Mouse (Mus musculus): Measurements from ENCODE around the gene Lekr1. TPM values are rescaled to one million over a fixed set of nuclear protein-coding genes. Genes with fewer than 3 reads are reported as not detected.

Lekr1 gene
- total and polyA plus RNA-seq, 3 experiments: 1.8 to 2.5 TPM; not detected in 1

DNA sequence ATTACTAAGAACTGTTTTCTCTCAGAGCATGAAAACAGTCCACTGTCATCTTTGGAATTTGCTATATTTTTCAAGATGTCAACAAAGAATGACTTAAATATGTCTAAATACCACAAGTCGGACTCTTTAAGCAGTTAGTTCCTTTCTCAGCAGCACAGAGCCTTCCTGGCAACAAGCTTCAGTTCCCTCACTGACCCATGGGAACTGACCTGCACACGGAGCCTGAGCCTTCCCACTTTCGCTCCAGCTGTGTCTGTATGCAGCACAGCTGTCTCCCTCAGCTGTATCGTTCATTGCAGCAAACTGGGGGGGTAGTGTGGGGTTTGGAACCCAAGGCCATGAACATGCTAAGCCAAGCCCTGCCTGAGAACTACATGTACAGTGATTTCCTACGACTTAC is 136.8 kb downstream of the Lekr1 start:
- Histone ChIP-seq H3K79me2 (ENCODE audit: control insufficient read depth, insufficient read depth, low read length, poor library complexity) (no peaks in the 10 kb centered on the region), H3K27ac (ENCODE audit: control insufficient read depth, low read depth, low read length) (no peak overlapping the region), H3K36me3 (ENCODE audit: control insufficient read depth in 1 of 2, insufficient read depth in 2 of 2, low read length in 2 of 2) (no peaks in the 10 kb centered on the region), H3K9me3 (replicated peaks; ENCODE audit: insufficient read depth, low read length) (no peaks in the 10 kb centered on the region), H3K27me3 (ENCODE audit: control insufficient read depth in 1 of 2, insufficient read depth in 2 of 2, low read length in 2 of 2) (peaks cover 4 to 9% of the 10 kb centered on the region in 2 experiments), H3K9ac (ENCODE audit: control insufficient read depth, low read depth, low read length, poor library complexity, severe bottlenecking) (no peak overlapping the region), H3K4me3 (ENCODE audit: control insufficient read depth in 1 of 2, insufficient read depth in 1 of 2, low read depth in 2 of 2, low read length in 2 of 2) (no peak overlapping the region), H3K4me1 (ENCODE audit: control insufficient read depth in 1 of 2, insufficient read depth in 2 of 2, low read length in 2 of 2) (no peaks in the 10 kb centered on the region)
- DNase-seq (ENCODE audit: low read depth, low spot score): no peak
- TF ChIP-seq NRF1 (IDR thresholded peaks at IDR 0.05; ENCODE audit: insufficient read depth, low read depth, low read length, poor library complexity, severe bottlenecking): no peak
- no peak for TF ChIP-seq POLR2AphosphoS2 (IDR thresholded peaks at IDR 0.05; ENCODE audit: low read length)
- no peak for TF ChIP-seq TCF12 (IDR thresholded peaks at IDR 0.05; ENCODE audit: low read depth, low read length)
- no peak for TF ChIP-seq RCOR1 (IDR thresholded peaks at IDR 0.05; ENCODE audit: low read depth, low read length)
- no peak for TF ChIP-seq CHD1 (IDR thresholded peaks at IDR 0.05; ENCODE audit: low read depth, low read length)
- TF ChIP-seq MAX (IDR thresholded peaks at IDR 0.05; ENCODE audit: low read length): no peak
- TF ChIP-seq MYB (IDR thresholded peaks at IDR 0.05; ENCODE audit: low read depth, low read length): no peak
- no peak for TF ChIP-seq GATA1 (IDR thresholded peaks at IDR 0.05; ENCODE audit: low read depth, low read length)
- TF ChIP-seq KAT2A (conservative IDR thresholded peaks at IDR 0.05; ENCODE audit: low read depth, low read length): no peak
- TF ChIP-seq ZNF384 (IDR thresholded peaks at IDR 0.05; ENCODE audit: low read depth, low read length): no peak
- no peak for TF ChIP-seq ZC3H11A (IDR thresholded peaks at IDR 0.05; ENCODE audit: low read depth, low read length)

DNA sequence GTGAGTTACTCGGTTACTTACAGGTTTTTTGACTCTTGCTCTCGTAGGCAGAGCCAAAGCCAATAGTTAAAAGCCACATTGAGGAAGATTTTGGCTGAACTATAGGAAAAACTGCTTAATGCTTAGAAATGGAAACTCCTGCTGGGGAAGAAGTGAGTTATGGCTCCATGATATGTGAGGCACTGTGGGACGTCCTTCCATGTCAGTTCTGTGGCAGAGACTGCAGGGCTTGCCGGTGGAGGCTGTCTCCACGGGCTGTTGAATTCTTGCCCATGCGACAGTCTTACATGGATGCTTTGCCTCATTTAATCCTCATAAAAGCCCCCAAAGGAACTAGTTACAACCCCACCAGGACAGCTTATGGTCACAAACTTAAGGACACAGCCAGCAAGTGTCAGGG is 148.9 kb downstream of the Lekr1 start:
- Histone ChIP-seq H3K36me3 (ENCODE audit: control insufficient read depth in 1 of 2, insufficient read depth in 2 of 2, low read length in 2 of 2) (no peaks in the 10 kb centered on the region), H3K4me3 (ENCODE audit: control insufficient read depth in 1 of 2, insufficient read depth in 1 of 2, low read depth in 2 of 2, low read length in 2 of 2) (no peak overlapping the region), H3K79me2 (ENCODE audit: control insufficient read depth, insufficient read depth, low read length, poor library complexity) (no peaks in the 10 kb centered on the region), H3K4me1 (ENCODE audit: control insufficient read depth in 1 of 2, insufficient read depth in 2 of 2, low read length in 2 of 2) (no peaks in the 10 kb centered on the region), H3K9ac (ENCODE audit: control insufficient read depth, low read depth, low read length, poor library complexity, severe bottlenecking) (no peak overlapping the region), H3K27ac (ENCODE audit: control insufficient read depth, low read depth, low read length) (no peak overlapping the region), H3K9me3 (replicated peaks; ENCODE audit: insufficient read depth, low read length) (no peaks in the 10 kb centered on the region), H3K27me3 (ENCODE audit: control insufficient read depth in 1 of 2, insufficient read depth in 2 of 2, low read length in 2 of 2) (peaks cover 0 to 2% of the 10 kb centered on the region in 2 experiments)
- no peak for DNase-seq (ENCODE audit: low read depth, low spot score)
- TF ChIP-seq GABPA (IDR thresholded peaks at IDR 0.05; ENCODE audit: low read depth, low read length) (no peak), NRF1 (IDR thresholded peaks at IDR 0.05; ENCODE audit: insufficient read depth, low read depth, low read length, poor library complexity, severe bottlenecking) (no peak), CHD2 (IDR thresholded peaks at IDR 0.05; ENCODE audit: low read length) (no peak), MEF2A (IDR thresholded peaks at IDR 0.05; ENCODE audit: extremely low read depth, insufficient replicate concordance, low read depth, low read length, poor library complexity, severe bottlenecking) (no peak), JUND (IDR thresholded peaks at IDR 0.05; ENCODE audit: low read depth, low read length) (no peak), RAD21 (IDR thresholded peaks at IDR 0.05; ENCODE audit: low read depth, low read length) (no peak), KAT2A (conservative IDR thresholded peaks at IDR 0.05; ENCODE audit: low read depth, low read length) (no peak), UBTF (IDR thresholded peaks at IDR 0.05; ENCODE audit: borderline replicate concordance, insufficient read depth, low read depth, low read length) (no peak), POLR2A (IDR thresholded peaks at IDR 0.05; ENCODE audit: control insufficient read depth in 1 of 2, insufficient read depth in 1 of 2, low read depth in 1 of 2, low read length in 2 of 2, poor library complexity in 1 of 2) (no peak), POLR2AphosphoS5 (IDR thresholded peaks at IDR 0.05; ENCODE audit: borderline replicate concordance, low read depth, low read length) (no peak), ZMIZ1 (IDR thresholded peaks at IDR 0.05; ENCODE audit: low read depth, low read length) (no peak), NELFE (IDR thresholded peaks at IDR 0.05; ENCODE audit: low read depth, low read length) (no peak), BHLHE40 (IDR thresholded peaks at IDR 0.05; ENCODE audit: borderline replicate concordance, low read depth, low read length) (no peak), TCF12 (IDR thresholded peaks at IDR 0.05; ENCODE audit: low read depth, low read length) (no peak), GATA1 (IDR thresholded peaks at IDR 0.05; ENCODE audit: low read depth, low read length) (no peak)

Data from MEL (cell line).